Mouse (Mus musculus): ENCODE data around the gene Eif2ak2. TPM values are rescaled to one million over a fixed set of nuclear protein-coding genes. Genes with fewer than 3 reads are reported as not detected.

Eif2ak2 gene
- total RNA-seq, 2 experiments from 2014 or later, result 3.5 to 4.5 TPM

DNA sequence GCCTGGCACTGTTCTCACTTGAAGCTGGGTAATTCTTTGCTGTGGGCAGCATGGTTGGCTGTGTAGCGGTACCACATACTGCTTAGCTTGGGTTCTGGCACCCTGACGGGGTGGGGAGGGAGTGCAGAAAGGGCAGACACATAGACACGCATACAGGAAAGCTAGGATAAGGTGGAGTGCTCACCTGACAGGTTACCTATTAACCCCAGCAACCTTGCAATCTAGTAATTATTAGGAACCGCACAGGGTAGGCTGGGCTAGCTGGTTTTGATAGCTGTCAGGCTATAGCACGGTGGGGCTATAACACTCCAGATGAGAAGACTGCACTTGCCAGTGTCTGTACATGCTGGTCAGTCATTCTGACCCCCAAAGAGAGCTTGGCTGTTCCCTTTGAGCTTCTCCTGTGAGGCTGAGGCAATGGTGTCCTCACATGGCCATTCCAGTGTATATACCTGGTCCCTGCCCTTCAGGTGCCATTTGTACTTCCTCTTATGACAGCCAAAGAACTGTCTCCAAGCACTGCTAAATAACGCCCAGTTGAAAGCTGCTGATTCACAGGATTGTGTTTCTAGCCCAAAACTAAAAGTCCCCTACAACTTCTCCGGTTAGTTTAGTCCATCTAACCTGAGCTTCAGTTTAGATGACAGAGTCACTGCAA is 40.0 kb downstream of the Eif2ak2 start:
- intact Hi-C loops (cut with DNase I), result no loop called here

DNA sequence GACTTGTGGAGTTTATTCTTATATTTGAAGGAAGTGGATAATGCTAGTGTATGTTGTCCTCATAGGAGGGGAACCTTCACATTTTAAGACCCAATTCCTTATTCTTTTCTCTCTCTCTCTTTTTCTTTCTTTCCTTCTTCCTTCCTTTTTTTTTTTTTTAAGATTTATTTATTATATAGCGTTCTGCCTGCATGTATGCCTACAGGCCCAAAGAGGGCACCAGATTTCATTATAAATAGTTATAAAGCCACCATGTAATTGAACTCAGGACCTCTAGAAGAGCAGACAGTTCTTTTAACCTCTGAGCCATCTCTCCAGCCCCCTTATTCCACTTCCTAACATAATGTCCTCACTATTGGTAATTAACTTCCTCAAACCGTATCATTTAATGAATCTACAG is 46.3 kb downstream of the Eif2ak2 start:
- intact Hi-C loops (cut with DNase I), result loop anchor here (5.0 kb wide), 1 partner anchor 101 kb away; the partner anchor contains the start of genes Cebpz and Ndufaf7
- no peak for DNase-seq (ENCODE audit: low spot score in 2 of 2)

More for the DNA sequence above, 40.0 kb downstream of the Eif2ak2 start:
- DNase-seq (ENCODE audit: low spot score in 2 of 2), result no peak

DNA sequence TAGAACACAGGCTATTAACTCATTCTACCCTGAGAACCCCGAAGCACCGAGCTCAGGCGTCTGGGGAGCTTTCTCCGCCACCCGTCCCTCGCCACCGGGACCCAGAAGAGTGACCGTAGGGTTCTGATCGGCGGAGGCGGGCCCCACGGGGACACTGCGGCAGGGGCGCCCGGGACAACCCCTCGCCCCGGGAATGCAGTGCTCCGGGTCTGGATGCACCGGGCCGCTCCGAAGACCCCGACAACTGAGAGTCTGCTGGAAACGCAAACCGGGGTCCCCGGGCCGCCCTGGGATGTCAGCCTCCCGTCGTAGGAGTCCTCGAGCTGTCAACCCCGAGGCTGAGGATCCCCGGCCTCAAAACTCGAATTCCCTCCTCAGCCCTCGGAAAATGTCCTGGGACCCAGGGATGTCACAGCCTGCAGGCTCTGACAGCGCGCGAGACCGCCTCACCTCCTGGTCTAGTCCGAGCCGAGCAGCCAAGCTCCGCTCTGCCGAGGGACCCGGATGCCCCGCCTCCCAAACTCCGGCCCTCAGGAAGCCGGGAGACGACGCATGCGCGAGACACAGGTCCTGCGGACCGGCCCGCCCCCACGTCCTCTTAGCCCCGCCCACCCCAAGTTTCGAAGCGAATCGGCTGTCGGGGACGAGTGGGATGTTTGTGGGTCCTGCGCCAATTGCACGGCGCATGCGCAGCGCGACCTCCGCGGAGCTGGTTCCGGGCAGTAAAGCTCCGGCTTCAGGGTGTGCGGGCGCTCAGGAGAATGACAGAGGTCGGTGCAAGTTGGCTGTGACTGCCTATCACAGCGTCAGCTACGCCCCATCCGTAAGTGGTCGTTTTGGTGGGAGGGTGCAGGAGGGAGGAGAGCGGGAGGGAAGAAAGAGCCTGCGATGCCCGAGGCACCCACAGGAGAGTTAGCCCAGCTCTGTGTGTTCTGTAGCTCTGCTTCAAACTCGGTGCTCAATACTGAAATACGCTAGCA is 47.2 kb downstream of the Eif2ak2 start, which contains the start of the genes Heatr5b and Gpatch11:
Heatr5b (minus strand) TSS at position 509 of the 980 bp plus-strand sequence.
Gpatch11 (plus strand) TSS at position 712 of the 980 bp plus-strand sequence.
- DNase-seq (ENCODE audit: low spot score in 2 of 2), result peak; percentile 98 to 99
- intact Hi-C loops (cut with DNase I), result loop anchor here (1.0 to 5.0 kb wide), 2 partner anchors 81 to 102 kb away; partner anchors contain the start of genes Cebpz, Cebpzos and Ndufaf7

DNA sequence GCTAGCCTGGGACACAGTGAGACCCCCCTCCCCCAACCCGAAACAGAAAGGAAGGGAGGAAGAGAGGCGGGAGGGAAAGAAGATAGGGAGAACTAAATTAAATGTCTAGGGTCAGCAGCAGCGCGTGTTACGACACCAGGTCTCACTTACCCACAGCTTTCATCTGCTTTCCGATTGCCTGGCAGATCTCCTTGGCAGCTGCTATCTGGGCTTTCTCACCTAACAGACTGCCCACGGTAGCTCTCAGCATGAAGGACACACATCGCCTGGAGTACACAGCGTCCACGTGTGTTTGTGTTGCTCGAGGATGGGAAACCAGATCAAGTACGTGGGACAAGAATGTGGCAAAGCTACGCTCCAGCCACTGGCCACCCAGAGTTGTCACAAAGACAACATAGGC is 58.0 kb downstream of the Eif2ak2 start:
- intact Hi-C loops (cut with DNase I), result loop anchor here (10.0 kb wide), 1 partner anchor 160 kb away; no protein-coding TSS in a partner anchor
- DNase-seq (ENCODE audit: low spot score in 2 of 2), result no peak

DNA sequence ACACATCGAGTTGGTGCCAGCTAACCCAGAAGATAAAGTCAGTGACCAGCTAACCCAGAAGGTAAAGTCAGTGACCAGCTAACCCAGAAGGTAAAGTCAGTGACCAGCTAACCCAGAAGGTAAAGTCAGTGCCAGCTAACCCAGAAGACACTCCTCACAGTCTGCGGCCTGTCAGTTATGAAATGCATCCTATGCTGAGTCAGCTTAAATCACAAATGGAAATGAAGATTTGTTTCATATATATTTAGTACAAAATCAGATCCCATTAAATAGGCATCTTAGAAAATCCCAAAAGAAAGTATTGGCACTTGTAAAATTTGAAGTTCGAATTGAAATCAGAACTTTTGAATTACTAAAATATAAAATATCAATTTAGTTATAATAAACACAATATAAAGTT is 72.8 kb downstream of the Eif2ak2 start:
- DNase-seq (ENCODE audit: low spot score in 2 of 2), result no peak
- intact Hi-C loops (cut with DNase I), result no loop called here

DNA sequence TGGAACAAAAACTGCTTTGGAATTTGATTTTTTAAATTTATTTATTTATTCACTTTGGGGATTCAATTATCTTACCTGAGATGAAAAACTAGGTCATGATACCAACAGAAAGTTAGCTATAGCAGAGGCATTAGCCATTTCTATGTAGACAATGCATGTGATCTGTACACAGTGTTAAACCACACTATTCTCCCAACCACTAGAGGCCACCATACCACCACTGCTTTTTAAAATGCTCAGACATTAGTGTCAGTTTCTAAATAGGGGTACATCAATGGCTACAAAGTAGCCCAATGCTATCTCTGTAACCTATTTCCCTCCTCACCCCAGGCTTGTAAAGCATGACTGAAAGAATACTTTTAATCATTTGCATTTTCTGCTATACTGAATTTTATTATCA is 73.4 kb downstream of the Eif2ak2 start:
- DNase-seq (ENCODE audit: low spot score in 2 of 2), result no peak
- intact Hi-C loops (cut with DNase I), result no loop called here

Other genes starting within 250 kb of the Eif2ak2 start
- 10 to 100 TPM; 62.9 to 87.9 TPM for gene Strn, start 145.4 kb downstream of the Eif2ak2 start, total RNA-seq (2021)
- 10 to 100 TPM; 53.5 to 56.2 TPM for gene Heatr5b, start 47.2 kb downstream of the Eif2ak2 start, total RNA-seq (2021)
- gene Gpatch11, start 47.0 kb downstream of the Eif2ak2 start, total RNA-seq (2021), result 10 to 100 TPM; 40.9 to 43.0 TPM
- gene Sult6b1, start 24.4 kb upstream of the Eif2ak2 start, total RNA-seq (2021), result not detected
- 10 to 100 TPM; 29.6 to 32.8 TPM for gene Cebpzos, start 33.9 kb upstream of the Eif2ak2 start, total RNA-seq (2021)
- 10 to 100 TPM; 30.1 to 31.9 TPM for gene Cebpz, start 54.5 kb upstream of the Eif2ak2 start, total RNA-seq (2021)
- gene Ndufaf7, start 54.6 kb upstream of the Eif2ak2 start, total RNA-seq (2021), result 10 to 100 TPM; 51.0 to 64.2 TPM
- 10 to 100 TPM in 1 of 2 experiments, 1 to 10 TPM in 1; 9.7 to 10.8 TPM for gene Prkd3, start 138.2 kb upstream of the Eif2ak2 start, total RNA-seq (2021)
- 10 to 100 TPM in 1 of 2 experiments, 1 to 10 TPM in 1; 9.0 to 10.5 TPM for gene Qpct, start 169.3 kb upstream of the Eif2ak2 start, total RNA-seq (2021)

Data from left cerebral cortex, postnatal 25 days (tissue).